Mouse (Mus musculus): ENCODE data around the gene Specc1.

DNA sequence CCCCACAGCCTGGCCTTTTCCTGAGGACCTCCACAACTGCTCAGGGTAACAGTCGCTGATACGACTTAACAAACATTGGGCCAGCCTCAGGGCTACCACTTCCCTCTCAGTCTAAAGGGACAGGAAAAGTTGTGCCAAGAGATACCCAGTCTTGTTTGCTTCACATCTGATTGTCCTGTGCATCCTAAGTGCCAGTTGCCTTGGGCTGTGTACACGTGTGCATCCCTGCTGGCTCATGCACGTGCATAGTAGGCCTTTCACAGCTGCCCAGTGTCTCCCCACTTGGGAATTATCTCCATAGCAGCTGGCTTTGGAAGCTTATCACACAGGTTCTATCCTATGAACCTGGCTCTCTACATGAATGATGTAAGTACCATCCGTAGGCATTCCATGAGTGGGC lies 266.9 kb downstream of the Specc1 start:
- no peak for TF ChIP-seq CTCF (IDR thresholded peaks at IDR 0.05; ENCODE audit: low read depth)
- no peak for TF ChIP-seq EP300 (IDR thresholded peaks at IDR 0.05; ENCODE audit: low read depth)
